Mouse (Mus musculus): ENCODE measurements around the gene Traf3. TPM values are rescaled to one million over a fixed set of nuclear protein-coding genes. Genes with fewer than 3 reads are reported as not detected.
A peak's percentile ranks its signal among the peaks of the same experiment; 100 is the strongest.

The Traf3 gene
- polyA plus RNA-seq, 1 experiment from 2014 or later = 22.0 TPM

GRCm38 (mm10) chr12:111230793-111231192 is 64.6 kb downstream of the Traf3 start:
- H3K27me3 ChIP-seq (ENCODE audit: control insufficient read depth, insufficient read depth, low read length) = no peaks in the 10 kb centered on the region
- H3K36me3 ChIP-seq (ENCODE audit: control insufficient read depth, insufficient read depth, low read length) = no peaks in the 10 kb centered on the region
- no peaks in the 10 kb centered on the region for H3K4me1 ChIP-seq (ENCODE audit: control insufficient read depth, insufficient read depth, low read length)
- DNase-seq = no peak
- WGBS = 96% methylated on average over 2 of the region's 2 CpGs
- no peak overlapping the region for H3K27ac ChIP-seq (replicated peaks; ENCODE audit: low read depth, low read length)
- H3K9ac ChIP-seq (replicated peaks; ENCODE audit: low read length) = no peak overlapping the region
- ATAC-seq (ENCODE audit: low FRiP score, low TSS enrichment) = no peak
- no peaks in the 10 kb centered on the region for H3K9me3 ChIP-seq (ENCODE audit: control insufficient read depth, low read length)
- H3K4me3 ChIP-seq (replicated peaks; ENCODE audit: low read depth, low read length) = no peak overlapping the region
- no peak overlapping the region for H3K4me2 ChIP-seq (ENCODE audit: low read length)

GRCm38 (mm10) chr12:111233798-111234197 is 67.6 kb downstream of the Traf3 start:
- H3K4me3 ChIP-seq (replicated peaks; ENCODE audit: low read depth, low read length) = no peak overlapping the region
- H3K9ac ChIP-seq (replicated peaks; ENCODE audit: low read length) = no peak overlapping the region
- 94% methylated on average over 4 of the region's 4 CpGs for WGBS
- no peak overlapping the region for H3K27ac ChIP-seq (replicated peaks; ENCODE audit: low read depth, low read length)
- no peaks in the 10 kb centered on the region for H3K4me1 ChIP-seq (ENCODE audit: control insufficient read depth, insufficient read depth, low read length)
- peaks cover 11% of the 10 kb centered on the region for H3K36me3 ChIP-seq (ENCODE audit: control insufficient read depth, insufficient read depth, low read length)
- DNase-seq (no peak), ATAC-seq (ENCODE audit: low FRiP score, low TSS enrichment) (no peak)
- H3K4me2 ChIP-seq (ENCODE audit: low read length) = no peak overlapping the region
- no peaks in the 10 kb centered on the region for H3K27me3 ChIP-seq (ENCODE audit: control insufficient read depth, insufficient read depth, low read length)
- no peaks in the 10 kb centered on the region for H3K9me3 ChIP-seq (ENCODE audit: control insufficient read depth, low read length)

- H3K27me3 ChIP-seq (ENCODE audit: control insufficient read depth, insufficient read depth, low read length) = no peaks in the 10 kb centered on the region
- no peak overlapping the region for H3K4me2 ChIP-seq (ENCODE audit: low read length)
- H3K36me3 ChIP-seq (ENCODE audit: control insufficient read depth, insufficient read depth, low read length) = peaks cover 11% of the 10 kb centered on the region
- no peak for ATAC-seq (ENCODE audit: low FRiP score, low TSS enrichment)
- 88% methylated on average over 9 of the region's 9 CpGs for WGBS
- no peak overlapping the region for H3K4me3 ChIP-seq (replicated peaks; ENCODE audit: low read depth, low read length)
- no peak for DNase-seq
- H3K9ac ChIP-seq (replicated peaks; ENCODE audit: low read length) = no peak overlapping the region
- no peaks in the 10 kb centered on the region for H3K4me1 ChIP-seq (ENCODE audit: control insufficient read depth, insufficient read depth, low read length)
- H3K27ac ChIP-seq (replicated peaks; ENCODE audit: low read depth, low read length) = no peak overlapping the region
- H3K9me3 ChIP-seq (ENCODE audit: control insufficient read depth, low read length) = no peaks in the 10 kb centered on the region
Observed at GRCm38 (mm10) chr12:111234383-111234782, 68.2 kb downstream of the Traf3 start.

- WGBS = 96% methylated on average over 6 of the region's 6 CpGs
- Histone ChIP-seq H3K36me3 (ENCODE audit: control insufficient read depth, insufficient read depth, low read length) (peaks cover 11% of the 10 kb centered on the region), H3K27ac (replicated peaks; ENCODE audit: low read depth, low read length) (no peak overlapping the region), H3K9me3 (ENCODE audit: control insufficient read depth, low read length) (no peaks in the 10 kb centered on the region), H3K9ac (replicated peaks; ENCODE audit: low read length) (no peak overlapping the region), H3K4me3 (replicated peaks; ENCODE audit: low read depth, low read length) (no peak overlapping the region), H3K27me3 (ENCODE audit: control insufficient read depth, insufficient read depth, low read length) (no peaks in the 10 kb centered on the region), H3K4me1 (ENCODE audit: control insufficient read depth, insufficient read depth, low read length) (no peaks in the 10 kb centered on the region), H3K4me2 (ENCODE audit: low read length) (no peak overlapping the region)
- no peak for DNase-seq
- ATAC-seq (ENCODE audit: low FRiP score, low TSS enrichment) = no peak
Observed at GRCm38 (mm10) chr12:111235631-111236030, 69.5 kb downstream of the Traf3 start.

GRCm38 (mm10) chr12:111237611-111238188 is 71.5 kb downstream of the Traf3 start:
- DNase-seq (no peak), ATAC-seq (ENCODE audit: low FRiP score, low TSS enrichment) (no peak)
- H3K9ac ChIP-seq (replicated peaks; ENCODE audit: low read length) = no peak overlapping the region
- no peaks in the 10 kb centered on the region for H3K4me1 ChIP-seq (ENCODE audit: control insufficient read depth, insufficient read depth, low read length)
- no peak overlapping the region for H3K4me2 ChIP-seq (ENCODE audit: low read length)
- peaks cover 11% of the 10 kb centered on the region for H3K36me3 ChIP-seq (ENCODE audit: control insufficient read depth, insufficient read depth, low read length)
- H3K4me3 ChIP-seq (replicated peaks; ENCODE audit: low read depth, low read length) = no peak overlapping the region
- no peaks in the 10 kb centered on the region for H3K9me3 ChIP-seq (ENCODE audit: control insufficient read depth, low read length)
- H3K27me3 ChIP-seq (ENCODE audit: control insufficient read depth, insufficient read depth, low read length) = no peaks in the 10 kb centered on the region
- 94% methylated on average over 16 of the region's 16 CpGs for WGBS
- H3K27ac ChIP-seq (replicated peaks; ENCODE audit: low read depth, low read length) = no peak overlapping the region

- no peaks in the 10 kb centered on the region for H3K27me3 ChIP-seq (ENCODE audit: control insufficient read depth, insufficient read depth, low read length)
- no peak overlapping the region for H3K9ac ChIP-seq (replicated peaks; ENCODE audit: low read length)
- peaks cover 17% of the 10 kb centered on the region for H3K36me3 ChIP-seq (ENCODE audit: control insufficient read depth, insufficient read depth, low read length)
- WGBS = 92% methylated on average over 5 of the region's 5 CpGs
- H3K9me3 ChIP-seq (ENCODE audit: control insufficient read depth, low read length) = no peaks in the 10 kb centered on the region
- no peak overlapping the region for H3K27ac ChIP-seq (replicated peaks; ENCODE audit: low read depth, low read length)
- no peak for DNase-seq
- no peak overlapping the region for H3K4me3 ChIP-seq (replicated peaks; ENCODE audit: low read depth, low read length)
- H3K4me2 ChIP-seq (ENCODE audit: low read length) = no peak overlapping the region
- no peak for ATAC-seq (ENCODE audit: low FRiP score, low TSS enrichment)
- H3K4me1 ChIP-seq (ENCODE audit: control insufficient read depth, insufficient read depth, low read length) = no peaks in the 10 kb centered on the region
Observed at GRCm38 (mm10) chr12:111238345-111238744, 72.2 kb downstream of the Traf3 start.

GRCm38 (mm10) chr12:111238778-111239177 is 72.6 kb downstream of the Traf3 start:
- Histone ChIP-seq H3K4me3 (replicated peaks; ENCODE audit: low read depth, low read length) (no peak overlapping the region), H3K4me1 (ENCODE audit: control insufficient read depth, insufficient read depth, low read length) (no peaks in the 10 kb centered on the region), H3K4me2 (ENCODE audit: low read length) (no peak overlapping the region), H3K27me3 (ENCODE audit: control insufficient read depth, insufficient read depth, low read length) (no peaks in the 10 kb centered on the region), H3K9me3 (ENCODE audit: control insufficient read depth, low read length) (no peaks in the 10 kb centered on the region), H3K9ac (replicated peaks; ENCODE audit: low read length) (no peak overlapping the region), H3K27ac (replicated peaks; ENCODE audit: low read depth, low read length) (no peak overlapping the region), H3K36me3 (ENCODE audit: control insufficient read depth, insufficient read depth, low read length) (peaks cover 21% of the 10 kb centered on the region)
- peak; percentile 37 for DNase-seq
- no peak for ATAC-seq (ENCODE audit: low FRiP score, low TSS enrichment)
- 58% methylated on average over 4 of the region's 4 CpGs for WGBS

- DNase-seq = no peak
- H3K36me3 ChIP-seq (ENCODE audit: control insufficient read depth, insufficient read depth, low read length) = peaks cover 31% of the 10 kb centered on the region
- no peak overlapping the region for H3K4me2 ChIP-seq (ENCODE audit: low read length)
- H3K9ac ChIP-seq (replicated peaks; ENCODE audit: low read length) = no peak overlapping the region
- no peak overlapping the region for H3K27ac ChIP-seq (replicated peaks; ENCODE audit: low read depth, low read length)
- WGBS = 89% methylated on average over 10 of the region's 10 CpGs
- ATAC-seq (ENCODE audit: low FRiP score, low TSS enrichment) = no peak
- H3K9me3 ChIP-seq (ENCODE audit: control insufficient read depth, low read length) = no peaks in the 10 kb centered on the region
- H3K27me3 ChIP-seq (ENCODE audit: control insufficient read depth, insufficient read depth, low read length) = no peaks in the 10 kb centered on the region
- H3K4me3 ChIP-seq (replicated peaks; ENCODE audit: low read depth, low read length) = no peak overlapping the region
- no peaks in the 10 kb centered on the region for H3K4me1 ChIP-seq (ENCODE audit: control insufficient read depth, insufficient read depth, low read length)
Observed at GRCm38 (mm10) chr12:111239930-111240329, 73.8 kb downstream of the Traf3 start.

- DNase-seq (no peak), ATAC-seq (ENCODE audit: low FRiP score, low TSS enrichment) (no peak)
- Histone ChIP-seq H3K4me2 (ENCODE audit: low read length) (no peak overlapping the region), H3K27ac (replicated peaks; ENCODE audit: low read depth, low read length) (no peak overlapping the region), H3K4me1 (ENCODE audit: control insufficient read depth, insufficient read depth, low read length) (no peaks in the 10 kb centered on the region), H3K27me3 (ENCODE audit: control insufficient read depth, insufficient read depth, low read length) (no peaks in the 10 kb centered on the region), H3K36me3 (ENCODE audit: control insufficient read depth, insufficient read depth, low read length) (peaks cover 36% of the 10 kb centered on the region), H3K4me3 (replicated peaks; ENCODE audit: low read depth, low read length) (no peak overlapping the region), H3K9me3 (ENCODE audit: control insufficient read depth, low read length) (no peaks in the 10 kb centered on the region), H3K9ac (replicated peaks; ENCODE audit: low read length) (no peak overlapping the region)
- WGBS = 96% methylated on average over 6 of the region's 6 CpGs
Observed at GRCm38 (mm10) chr12:111241916-111242315, 75.7 kb downstream of the Traf3 start.
